Mouse (Mus musculus) right cerebral cortex, postnatal 10 days (tissue): ENCODE results near the gene Fam163b.
A peak's percentile ranks its signal among the peaks of the same experiment; 100 is the strongest.

Source experiments
- DNase-seq, 2 experiments: peaks; one replicate each; pipeline ENCODE4 v3.0.0; 2021; ENCODE audit warnings: low spot score in 2 of 2

Gene Fam163b

DNA sequence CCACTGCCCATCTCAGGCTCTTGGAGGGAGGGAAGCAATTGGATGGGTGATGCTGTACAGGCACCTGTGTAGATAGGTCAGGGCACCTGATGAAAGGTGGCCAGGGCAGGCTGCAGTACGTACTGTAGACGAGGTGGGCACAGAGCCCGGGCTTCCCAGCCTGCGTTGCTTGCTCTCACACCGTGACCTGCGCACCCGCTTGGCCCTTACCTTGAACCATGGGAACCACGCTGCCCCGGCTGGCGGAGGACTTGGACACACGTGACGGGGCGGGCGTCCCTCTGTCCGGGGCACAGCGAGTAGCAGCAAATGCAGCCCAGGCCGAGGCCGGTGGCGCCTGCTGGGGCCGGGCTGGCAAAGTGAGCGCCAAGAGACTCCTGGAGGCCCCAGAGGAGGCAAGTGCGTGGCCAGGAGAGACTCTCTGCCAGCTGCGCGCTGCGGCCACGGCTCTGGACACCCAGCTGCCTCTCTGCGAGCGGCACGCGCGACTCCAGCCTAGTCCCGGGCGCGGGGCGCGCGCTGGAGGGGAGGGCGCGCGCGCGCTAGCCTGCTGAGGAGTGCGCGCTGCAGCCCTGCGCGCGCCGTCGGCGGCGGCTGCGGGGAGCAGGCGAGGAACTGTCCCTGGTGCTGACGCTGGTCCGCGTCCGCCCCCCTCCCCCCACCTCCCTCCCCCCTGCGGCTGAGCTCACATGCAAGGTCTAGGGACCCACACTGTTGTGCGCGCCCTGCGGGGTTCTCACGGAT is at the start of gene Fam163b:
Fam163b (minus strand) TSS at position 542 of the 744 bp plus-strand sequence.
- DNase-seq: peak; percentile 69 to 70

DNA sequence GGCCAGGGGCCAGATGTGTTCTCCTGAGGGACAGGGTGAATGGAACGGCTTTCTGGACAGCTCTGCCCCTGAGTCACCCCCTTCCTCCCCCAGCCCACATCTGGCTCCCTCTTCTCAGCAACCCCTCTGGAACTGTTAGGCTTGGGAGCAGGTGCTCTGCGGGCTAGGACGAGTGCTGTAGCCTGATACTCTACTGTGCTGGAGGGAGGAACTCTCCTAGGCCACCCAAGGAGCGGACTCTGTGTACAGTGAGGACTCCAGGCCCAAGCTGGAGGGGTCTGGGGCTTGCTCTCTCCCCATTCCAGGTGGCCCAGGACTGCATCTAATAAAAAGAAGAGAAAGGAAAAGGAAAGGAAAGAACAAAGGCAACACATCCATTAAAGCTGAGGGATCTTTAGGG is 47.7 kb upstream of the Fam163b start:
- DNase-seq: no peak

DNA sequence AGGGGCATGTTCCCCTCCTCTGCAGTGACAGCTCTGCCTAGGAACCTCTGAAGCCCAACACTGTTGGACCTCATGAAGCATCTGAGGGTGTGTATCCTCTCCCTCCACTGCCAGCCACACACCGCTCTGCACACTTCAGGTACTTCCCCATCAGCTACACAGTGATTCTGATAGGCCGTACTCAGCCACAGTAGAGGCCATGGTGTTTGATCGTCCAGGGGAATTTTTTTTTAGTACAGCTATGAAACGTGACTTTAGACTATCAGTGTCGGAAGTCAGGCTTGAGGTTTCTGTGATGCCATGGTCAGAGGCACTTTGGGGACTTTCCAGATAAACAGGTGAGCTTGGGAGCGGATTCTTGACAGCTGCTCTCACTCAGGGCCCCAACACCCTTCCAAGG is 45.2 kb upstream of the Fam163b start:
- DNase-seq: no peak

DNA sequence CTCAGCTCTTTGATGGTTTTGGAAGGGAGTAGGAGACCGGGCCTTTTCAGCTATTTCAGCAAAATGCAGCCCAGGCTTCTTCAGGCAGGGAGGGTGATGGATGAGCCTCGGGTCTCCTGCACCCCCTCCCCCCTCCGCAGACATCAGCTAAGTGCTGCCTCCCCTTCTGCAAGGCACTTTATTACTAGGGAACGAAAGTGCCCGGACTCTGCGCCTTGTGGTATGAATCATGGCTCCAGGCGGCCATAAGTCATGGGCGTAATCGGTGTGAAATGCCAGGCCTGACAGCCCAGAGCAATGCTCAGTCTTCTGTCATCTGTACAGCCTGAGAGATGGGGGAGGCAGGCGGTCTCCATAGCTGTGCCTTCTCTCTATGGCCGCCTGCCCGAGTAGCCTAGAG is 41.4 kb upstream of the Fam163b start:
- no peak for DNase-seq

DNA sequence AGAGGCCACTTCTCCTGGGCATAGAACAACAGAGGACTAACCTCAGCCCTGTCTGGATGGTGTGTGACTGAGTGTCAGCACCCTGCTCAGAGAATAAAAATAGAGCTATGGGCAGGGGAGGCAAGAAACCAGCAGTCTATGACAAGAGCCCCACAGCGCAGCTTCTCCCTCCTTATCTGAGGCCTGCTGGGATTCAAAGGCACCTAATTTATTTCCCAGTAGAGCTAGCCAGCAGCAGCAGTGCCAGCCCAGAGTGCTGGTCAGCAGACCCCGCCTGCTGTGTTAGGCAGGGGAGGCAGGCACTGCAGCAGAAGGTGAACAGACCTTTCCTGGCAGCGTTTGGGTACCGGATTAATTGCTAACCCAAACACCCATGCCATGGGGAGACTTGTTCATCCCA is 39.6 kb upstream of the Fam163b start:
- DNase-seq: no peak

DNA sequence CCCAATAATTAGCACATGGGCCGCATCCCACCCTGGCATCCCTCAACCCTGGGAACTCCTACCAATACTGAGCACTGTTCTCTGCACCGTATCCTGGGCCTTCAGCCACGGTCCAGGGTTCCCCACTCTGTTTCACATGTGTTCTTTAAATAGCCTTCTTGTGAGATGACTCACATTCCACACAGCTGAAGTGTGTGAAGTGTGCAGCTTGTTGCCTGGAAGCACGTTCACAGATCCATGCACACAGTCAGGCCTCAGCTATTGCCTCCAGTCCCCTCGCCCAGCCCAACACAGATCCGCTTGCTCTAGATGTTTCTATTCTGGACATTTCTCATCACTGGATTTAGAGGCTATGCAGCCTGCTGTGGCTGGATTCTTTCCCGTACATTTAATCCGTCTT is 36.8 kb upstream of the Fam163b start:
- peak; percentile 57 to 75 for DNase-seq

DNA sequence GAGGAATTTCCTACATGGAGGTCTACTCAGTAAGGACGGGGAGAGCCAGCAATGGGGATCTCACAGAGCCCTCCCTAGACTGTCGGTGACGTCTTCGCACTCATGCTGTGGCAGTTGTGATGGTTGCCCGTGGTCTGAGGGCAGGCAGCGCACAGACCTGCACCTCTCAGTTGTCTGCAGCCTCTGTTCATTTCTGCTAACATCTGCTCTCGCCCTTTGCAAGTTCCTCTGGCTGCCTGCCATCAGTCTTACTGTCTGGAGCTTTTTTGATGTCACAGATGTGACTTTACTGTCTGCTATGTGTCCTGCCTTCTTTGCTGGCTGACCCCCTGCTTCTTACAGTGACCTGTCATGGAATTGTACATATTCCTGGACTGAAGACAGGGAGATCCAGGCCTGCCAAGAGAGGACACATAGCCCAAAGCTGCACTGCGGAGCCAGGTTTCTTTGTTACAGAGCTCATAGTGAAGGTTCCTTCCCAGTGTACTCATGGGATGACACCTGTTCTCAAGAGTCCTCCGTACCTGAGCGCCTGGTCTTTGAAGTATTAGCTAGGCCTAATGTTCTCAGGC is 33.5 kb upstream of the Fam163b start:
- peak; percentile 56 to 60 for DNase-seq

DNA sequence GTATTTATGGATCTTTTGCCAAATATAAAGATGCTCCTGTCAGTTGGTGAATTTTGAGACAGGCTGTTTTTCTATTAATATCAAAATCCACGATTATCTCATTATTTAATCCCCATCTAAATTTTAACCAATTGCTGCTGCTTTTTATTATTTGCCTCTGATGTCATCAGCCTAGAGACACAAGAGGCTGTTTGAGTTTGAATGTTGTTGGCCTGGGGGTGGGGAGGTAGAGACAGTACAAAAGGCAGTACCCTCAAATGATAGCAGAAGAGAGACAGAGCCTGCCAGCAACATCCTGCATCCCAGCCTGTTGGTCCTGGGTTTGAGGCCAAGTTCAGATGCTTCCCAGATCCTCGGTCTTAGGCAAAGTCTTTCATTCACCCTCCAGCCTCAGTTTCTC is 32.0 kb upstream of the Fam163b start:
- DNase-seq: no peak

DNA sequence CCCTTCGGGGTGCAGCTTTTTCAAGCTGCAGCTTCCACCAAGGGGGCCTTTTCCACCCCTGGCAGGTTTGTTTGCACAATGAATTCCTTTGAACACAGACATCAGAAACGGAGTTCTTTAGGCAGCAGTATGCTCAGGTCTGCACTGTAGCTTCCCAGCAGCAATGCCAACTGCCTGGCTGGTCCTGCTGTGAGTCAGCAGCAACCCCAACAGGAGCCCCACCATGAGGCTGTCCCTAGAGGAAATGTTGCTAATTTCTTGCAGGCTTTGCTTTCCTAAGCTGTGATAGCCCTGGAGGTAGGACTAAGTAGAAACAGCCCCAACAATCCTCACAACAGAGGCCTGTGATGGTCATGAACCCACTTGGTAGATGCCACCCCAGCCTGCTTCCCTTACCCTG is 24.7 kb upstream of the Fam163b start:
- no peak for DNase-seq

DNA sequence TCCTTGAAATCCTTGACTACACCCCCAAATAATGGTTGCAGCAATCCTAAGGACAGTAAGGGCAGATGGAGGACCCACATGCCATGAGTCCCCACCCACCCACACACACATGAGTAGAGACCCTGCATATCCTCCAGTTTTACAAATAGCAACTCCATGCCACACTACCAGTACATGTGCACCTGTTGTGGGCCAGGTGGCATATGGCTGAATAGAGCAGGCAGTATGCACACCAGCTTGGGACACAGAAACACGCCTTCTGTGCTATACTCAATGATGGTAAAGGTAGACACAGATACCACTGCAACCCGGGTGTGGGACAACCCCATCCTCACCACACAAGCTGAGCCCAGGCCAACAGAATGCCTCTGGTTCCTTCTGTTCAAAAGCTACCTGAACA is 23.8 kb upstream of the Fam163b start:
- DNase-seq: peak; percentile 54 to 83

DNA sequence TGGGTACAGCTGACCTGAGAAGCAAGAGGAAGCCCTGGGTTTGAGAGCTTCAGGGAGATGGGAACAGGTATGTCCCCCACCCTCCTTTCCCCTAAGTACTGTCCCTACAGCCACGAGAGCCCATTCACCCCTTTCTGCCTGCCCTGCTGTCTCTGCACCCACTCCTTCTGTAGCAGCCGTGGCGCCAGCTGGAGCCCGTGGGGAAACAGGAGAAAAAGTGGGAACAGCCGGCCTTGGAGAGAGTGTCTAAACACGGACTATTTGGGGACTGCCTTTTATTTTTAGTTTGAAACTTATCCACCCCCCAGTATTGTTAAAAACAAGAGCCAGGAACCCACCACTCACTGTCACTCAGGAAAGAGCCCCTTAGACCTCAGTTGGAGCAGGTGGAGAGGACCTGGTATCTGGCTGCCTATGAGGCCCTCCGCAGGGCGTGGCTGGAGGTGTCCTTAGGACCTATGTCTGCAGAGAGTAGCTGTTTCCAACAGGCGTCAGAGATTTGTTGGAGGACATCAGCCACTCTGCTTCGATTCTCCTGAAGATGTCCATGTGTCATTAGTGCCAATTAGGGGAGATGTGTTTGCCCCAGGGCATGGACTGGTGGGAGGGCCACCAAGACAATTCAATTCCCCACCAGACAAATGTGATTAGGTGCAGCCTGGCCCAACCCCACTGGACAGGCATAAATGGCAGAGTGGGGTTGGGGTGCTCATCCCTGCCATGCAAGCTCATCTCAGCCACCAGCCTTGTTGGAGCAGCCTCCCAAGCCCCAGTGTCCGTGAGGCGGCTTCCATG is 22.7 kb upstream of the Fam163b start, which contains the start of gene Dbh:
Dbh (plus strand) TSS at position 438 of the 795 bp plus-strand sequence.
- DNase-seq: peak; percentile 89 to 92

DNA sequence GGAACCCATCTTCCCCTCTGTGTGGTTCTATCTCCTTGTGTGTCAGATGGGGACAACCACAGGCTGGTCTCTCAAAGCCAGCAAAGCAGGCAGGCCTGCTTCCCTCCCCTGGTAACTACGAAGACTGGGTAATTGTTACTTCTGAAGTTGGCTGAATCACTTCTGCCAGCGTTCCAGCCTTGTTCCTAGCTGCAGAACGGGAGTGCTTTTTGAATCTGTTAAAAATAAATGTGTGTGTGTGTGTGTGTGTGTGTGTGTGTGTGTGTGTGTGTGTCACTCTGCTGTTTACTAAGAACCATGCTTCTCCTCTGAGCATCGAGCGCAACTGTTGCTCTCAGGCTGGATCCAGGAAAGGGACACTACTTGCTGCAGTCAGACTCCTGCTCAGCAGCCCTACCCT is 21.6 kb upstream of the Fam163b start:
- DNase-seq: peak; percentile 80 to 90

DNA sequence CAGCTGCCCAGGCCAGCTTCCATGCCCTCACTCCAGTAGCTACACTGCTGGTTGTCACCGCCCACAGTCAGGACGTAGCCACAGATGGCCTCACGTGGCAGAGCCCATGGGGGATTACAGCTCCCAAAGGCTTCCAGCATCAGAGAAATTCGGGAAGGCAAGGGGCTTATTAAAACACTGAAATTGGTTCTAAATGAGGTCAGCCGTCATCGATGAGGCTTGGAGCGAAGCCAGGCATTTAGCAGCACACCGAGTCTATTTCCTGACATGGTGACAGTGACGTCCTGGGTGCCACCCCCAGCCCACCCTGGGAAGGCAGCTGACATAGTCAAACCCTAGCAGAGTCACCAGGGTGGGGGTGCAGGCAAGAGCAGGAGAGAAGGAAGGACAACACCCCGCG is 20.4 kb upstream of the Fam163b start:
- DNase-seq: peak; percentile 55 to 67

DNA sequence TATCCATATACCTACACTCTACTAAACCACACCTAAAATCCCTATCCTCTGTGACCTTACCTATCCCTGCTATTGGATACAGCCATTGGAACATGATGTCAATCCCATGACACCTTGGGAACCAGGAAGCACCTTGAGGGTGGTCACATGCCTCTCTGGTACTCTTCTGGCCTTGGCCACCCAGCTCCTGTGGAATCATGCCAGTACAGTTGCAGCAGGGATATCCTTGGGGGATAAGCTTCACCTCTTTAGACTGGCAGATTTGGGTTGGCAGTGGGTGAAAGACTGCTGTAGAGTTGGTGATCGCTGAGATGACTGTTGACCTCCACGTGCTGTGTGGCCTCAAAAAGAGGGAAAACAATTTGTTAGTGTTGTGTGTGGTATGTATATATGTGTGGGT is 19.2 kb upstream of the Fam163b start:
- no peak for DNase-seq

DNA sequence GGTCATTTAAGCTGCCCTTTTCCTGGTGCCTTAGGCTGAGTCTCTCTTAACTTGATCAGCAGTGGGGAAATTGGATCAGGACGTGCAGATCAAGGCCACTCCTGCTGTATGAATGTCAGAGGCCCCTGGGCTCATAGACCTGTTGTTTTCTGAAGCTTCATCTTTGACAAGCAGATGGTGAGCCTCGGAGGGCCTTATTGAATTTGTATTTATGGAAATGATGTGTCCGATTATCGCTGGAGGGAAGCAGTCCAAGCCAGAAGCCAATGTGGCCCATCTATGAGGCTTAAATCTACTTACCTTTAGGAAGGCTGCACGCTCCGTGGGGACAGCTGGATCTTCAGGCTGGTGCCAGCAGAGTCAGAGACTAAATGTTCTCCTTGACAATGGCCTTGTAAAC is 14.3 kb upstream of the Fam163b start:
- DNase-seq: peak in 1 of 2 experiments; percentile 23

DNA sequence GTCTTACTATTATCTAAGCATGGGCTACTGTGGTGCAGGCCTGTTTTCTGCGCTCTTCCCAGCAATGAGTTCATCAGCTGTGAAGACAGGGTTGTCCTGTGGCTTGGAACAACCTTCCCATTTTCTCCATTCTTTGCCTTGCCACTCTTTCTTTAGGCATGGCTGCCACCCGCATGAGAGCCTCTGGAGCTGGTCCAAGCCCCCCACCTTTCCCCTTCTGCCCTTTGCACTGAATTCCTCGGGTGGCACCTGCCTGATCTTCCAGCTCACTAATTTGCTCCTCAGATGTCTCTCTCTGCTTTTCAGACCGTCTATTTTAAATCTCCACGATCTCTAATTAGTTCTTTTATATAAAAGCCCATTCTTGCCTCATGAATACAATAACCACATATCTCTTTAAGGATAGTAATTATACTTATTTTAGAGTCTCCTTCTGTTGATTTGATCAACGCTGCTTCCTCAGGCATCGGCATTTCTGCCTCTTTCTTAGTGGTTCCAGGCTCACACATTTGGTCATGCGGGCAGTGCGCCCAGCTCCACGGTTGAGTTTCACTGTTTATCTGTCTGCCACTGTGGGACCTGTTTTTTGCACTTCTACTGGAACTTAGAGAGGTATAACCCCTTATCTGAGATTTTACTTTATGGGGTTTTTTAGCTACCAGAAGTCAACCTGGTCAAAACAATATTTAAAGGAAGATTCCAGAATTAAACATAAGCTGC is 12.3 kb upstream of the Fam163b start:
- DNase-seq: peak; percentile 52 to 64

DNA sequence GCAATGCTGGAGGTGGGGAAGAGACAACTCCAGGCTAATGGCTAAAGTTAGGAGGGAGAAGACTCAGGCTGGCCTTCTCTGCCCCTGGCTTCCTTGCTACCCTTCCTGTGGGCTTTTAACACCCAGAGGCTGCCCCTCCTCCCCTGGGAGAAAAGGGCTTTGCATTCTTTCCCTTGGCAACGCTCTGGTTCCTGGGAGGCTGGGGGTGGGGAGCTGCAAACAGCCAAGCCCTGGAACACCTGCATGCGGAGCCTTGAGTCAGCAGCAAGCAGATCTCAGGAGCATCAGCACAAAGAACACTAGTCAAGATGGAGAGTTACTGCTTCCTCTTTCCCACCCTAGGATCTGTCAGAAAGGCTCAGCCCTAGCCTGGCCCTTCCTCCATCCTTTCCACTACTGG is 7.2 kb upstream of the Fam163b start:
- DNase-seq: peak; percentile 47 to 55

DNA sequence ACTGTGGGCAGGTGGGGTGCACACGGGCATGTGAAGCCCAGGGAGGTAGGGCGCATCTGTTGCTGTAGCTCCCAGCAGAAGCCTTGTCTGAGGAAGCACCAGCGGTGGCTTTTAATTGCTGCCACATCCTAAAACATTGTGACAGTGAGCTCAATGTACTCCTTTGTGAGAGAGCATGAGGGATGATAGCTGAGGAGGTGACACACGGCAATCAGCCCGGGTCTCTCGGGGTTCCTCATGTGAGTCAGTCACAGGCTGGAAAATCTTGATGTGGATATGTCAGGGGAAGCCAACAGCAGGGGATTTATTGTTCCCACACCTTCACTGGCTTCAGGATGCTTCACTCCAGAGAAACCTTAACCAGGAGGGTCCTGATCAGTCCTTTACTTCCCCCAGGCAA is 4.5 kb upstream of the Fam163b start:
- DNase-seq: peak in 1 of 2 experiments; percentile 24

DNA sequence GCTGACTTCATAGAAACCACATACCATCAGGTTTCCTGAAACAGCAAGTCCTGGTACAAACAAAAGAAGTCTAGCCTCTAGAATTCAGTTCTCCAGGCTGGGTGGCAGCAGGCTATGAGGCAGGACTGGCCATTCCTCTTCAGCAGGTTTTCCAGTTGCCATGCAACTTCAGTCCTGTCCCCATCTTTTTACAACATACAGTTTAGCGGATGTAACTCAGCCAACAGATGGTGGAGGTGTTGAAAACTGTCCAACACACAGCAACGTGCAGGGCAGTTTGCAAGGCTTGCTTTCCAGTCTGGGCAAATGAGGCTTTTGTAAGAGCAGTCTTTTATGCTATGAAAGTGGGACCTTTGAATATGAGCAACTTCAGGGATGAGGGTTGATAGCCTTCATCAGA is 2.7 kb upstream of the Fam163b start:
- DNase-seq: peak; percentile 67 to 78

DNA sequence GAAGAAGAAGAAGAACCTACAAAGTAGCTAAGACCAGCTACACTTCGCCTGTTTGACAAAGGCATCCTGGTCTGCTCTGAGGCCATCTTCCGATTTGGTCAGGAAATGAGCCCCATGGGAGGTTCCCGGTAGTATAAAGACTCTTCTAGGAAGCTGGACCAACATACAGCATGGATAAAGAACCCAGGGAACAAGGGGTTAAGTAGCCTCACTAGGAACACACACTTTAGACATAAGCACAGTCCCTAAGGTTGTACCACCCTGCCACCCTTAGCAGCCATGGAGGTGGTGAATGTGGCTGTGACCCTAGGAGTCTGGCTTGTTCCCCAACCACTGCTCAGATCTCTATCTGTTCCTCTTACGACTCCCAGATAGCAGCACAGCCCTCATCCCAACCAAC is 3.9 kb downstream of the Fam163b start:
- no peak for DNase-seq

DNA sequence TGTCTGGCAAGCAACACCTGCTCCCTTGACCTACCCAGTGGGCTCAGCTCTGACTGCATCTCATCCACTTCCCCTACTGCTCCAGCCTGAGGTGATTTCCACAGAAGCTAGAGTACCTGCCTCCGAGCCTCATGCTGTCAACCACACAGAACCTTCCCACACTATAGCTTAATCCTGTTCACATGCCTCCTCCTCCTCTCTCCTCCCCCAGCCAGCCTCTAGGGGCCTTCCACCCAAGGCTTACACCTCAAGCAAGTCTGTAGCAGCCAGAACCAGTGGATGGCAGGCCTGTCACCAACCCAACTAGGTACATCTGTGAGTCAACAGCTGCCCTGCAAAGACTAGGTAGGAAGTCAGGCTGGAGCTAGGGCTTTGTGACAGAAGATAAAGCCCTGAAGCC is 5.5 kb downstream of the Fam163b start:
- no peak for DNase-seq

DNA sequence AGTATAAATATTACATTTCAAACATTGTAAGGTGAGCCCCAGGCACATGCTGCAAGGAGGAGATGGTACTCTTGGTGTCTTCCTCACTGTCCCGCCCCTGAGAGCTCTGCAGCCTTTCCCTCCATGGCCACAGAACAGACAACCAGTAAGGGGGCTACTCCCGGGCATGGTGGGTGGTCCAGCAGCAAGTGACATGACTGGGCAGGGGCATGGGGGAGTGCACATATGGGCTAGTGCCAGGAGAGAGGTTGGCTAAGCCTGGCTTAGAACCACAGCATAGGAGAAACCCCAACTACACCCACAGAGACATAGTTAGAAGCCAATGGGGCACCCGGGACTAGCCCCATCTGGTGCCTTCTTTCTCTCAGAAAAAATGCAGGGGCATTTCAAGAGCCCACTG is 6.0 kb downstream of the Fam163b start:
- DNase-seq: no peak
